Mouse (Mus musculus) urinary bladder, adult 2 months (tissue): ENCODE results near the gene Zkscan1. TPM values are rescaled to one million over a fixed set of nuclear protein-coding genes. Genes with fewer than 3 reads are reported as not detected.
A peak's percentile ranks its signal among the peaks of the same experiment; 100 is the strongest.
"Not testable (repeated sequence)": the region's sequence is repeated elsewhere in the genome, so short reads cannot be mapped to it uniquely, and the experiment has no call there.

Experiments used
- DNase-seq: peaks from one replicate; pipeline ENCODE4 v3.0.0; 2022; ENCODE audit warnings: low spot score
- polyA plus RNA-seq: library from polyadenylated mRNA; depleted of rRNA; stranded (reverse); fragments of >200 nt; gene quantifications from 2 replicates; pipeline ENCODE4 v1.2.3, GENCODE M21; 2012; rRNA removed

Gene Zkscan1
- 10.2 and 13.2 TPM in 2 replicates for polyA plus RNA-seq

DNA sequence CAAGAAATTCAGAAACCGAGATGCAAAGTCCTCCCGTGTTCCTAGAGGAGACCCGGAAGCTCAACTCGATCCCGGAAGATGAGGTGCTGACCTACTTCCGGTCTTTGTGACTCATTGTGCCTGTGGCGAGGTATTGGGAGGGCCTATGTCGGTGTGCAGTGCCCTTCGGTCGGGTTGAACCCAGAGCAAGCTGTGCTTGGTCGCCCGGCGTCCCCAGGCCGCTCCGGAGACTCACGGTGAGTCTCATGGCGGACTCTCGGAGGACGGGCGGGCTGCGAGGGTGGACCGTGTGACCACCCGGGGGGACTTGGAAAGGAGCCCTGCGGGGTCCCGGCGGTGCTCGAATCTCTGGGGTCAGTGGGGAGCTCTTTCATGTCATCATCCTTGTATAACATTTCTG lies at the start of gene Zkscan1:
TSS of gene Zkscan1 (plus strand) at position 89 of the 400 bp plus-strand sequence.
- DNase-seq, result peak; percentile 53

DNA sequence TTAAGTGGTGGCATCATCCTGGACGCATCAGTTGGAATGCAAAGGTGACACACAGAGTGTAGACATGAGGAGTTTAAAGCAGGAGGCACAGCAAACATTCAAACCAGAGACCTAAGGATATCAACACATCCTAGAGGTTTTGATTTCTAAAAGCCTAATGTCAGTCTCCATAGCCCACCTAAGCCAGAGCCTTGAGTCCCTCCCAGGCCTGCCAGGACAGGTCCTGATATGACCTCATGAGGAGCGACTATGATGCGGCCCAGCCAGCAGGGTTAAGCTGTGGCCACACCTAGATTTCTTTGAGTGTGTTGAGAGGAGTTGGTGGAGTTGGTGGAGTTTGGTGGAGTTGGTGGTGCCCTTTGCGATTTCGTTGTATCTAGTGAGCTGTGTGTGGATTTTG lies 32.0 kb upstream of the Zkscan1 start, which contains the start of gene Smok3c:
TSS of gene Smok3c (plus strand) at position 301 of the 400 bp plus-strand sequence.
- not testable (repeated sequence) for DNase-seq

- no peak for DNase-seq
Observed at GRCm38 (mm10) chr5:138073803-138074202, 11.1 kb upstream of the Zkscan1 start.

DNA sequence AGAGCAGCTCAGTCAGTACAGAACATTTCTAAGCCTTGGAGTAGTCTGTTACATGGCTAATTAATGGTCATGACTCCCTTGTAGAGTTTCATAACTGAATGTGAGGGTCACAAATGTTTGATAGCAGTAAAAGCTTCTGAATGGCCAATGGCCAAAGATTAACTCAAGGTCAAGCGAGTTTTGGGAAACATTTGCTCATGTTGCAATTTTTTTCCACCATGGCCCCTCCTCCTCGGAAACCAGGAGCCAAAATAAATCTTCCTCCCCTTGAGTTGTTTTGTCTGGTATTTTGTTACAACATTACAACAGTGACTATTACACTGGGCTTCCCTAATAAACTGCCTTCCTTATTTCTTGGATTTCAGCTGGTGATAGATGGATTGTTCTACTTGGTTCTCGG lies 9.2 kb upstream of the Zkscan1 start:
- no peak for DNase-seq

DNA sequence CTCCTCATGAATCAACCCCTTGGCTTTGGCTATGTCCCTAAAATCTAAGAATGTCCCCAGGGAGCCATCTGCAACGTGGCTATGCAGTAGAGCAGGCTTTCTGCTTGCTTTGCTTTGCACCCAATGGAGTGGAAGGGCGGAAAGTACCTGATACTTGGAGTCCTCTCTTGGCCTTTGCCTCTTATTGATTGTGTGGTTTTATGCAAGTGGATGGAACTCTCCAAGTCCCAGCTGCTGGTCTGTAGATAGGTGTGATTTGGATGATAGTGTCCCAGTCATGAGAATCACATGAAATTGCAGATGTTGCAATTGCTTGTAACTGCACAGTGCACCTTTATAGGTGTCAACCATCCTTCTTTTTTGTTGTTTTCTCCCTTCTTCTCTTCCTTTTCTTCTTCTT lies 8.7 kb upstream of the Zkscan1 start:
- no peak for DNase-seq

DNA sequence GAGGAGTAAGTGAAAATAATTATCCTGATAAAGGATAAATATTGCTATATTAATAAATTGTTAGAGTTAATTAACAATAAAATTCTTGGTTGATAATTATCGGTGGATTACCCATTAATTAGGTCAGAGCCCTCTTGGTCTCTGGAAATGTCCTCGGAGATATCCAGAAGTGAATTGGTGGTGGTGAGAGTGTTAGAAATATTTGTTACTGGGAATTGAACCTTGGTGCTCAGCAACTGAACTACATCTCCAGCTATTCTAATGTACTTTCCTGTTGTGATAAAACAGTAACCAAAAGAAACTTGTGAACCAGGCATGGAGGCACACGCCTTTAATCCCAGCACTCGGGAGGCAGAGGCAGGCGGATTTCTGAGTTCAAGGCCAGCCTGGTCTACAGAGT lies 4.4 kb upstream of the Zkscan1 start:
- DNase-seq, result no peak

- no peak for DNase-seq
Observed at GRCm38 (mm10) chr5:138081446-138081845, 3.4 kb upstream of the Zkscan1 start.

- DNase-seq, result no peak
Observed at GRCm38 (mm10) chr5:138083318-138083900, 1.5 kb upstream of the Zkscan1 start.

- DNase-seq, result no peak
Observed at GRCm38 (mm10) chr5:138083936-138084335, 948 bp upstream of the Zkscan1 start.

DNA sequence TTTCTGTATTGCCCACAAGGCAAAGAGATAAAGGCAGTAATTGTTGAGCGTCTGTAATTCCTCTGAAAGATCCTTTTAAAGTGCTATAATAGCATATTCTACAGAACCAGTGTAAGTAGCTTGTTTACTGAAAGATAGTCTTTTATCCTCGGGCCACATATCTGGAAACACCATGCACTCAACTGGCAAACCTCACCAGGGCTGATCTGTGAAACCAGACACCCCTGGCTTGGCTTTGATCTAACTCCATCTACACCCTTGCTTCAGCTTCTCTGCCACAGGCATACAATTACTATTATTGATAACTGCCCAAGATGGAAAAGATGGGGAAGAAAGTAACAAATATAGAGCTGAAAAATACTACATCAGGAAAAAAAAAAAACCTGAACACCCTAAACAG lies 377 bp upstream of the Zkscan1 start:
- DNase-seq, result no peak

- no peak for DNase-seq
Observed at GRCm38 (mm10) chr5:138085421-138085911, 582 bp downstream of the Zkscan1 start.

GRCm38 (mm10) chr5:138086842-138087241 lies 2.0 kb downstream of the Zkscan1 start:
- DNase-seq, result no peak

- DNase-seq, result no peak
Observed at GRCm38 (mm10) chr5:138088366-138088765, 3.5 kb downstream of the Zkscan1 start.

GRCm38 (mm10) chr5:138089108-138089551 lies 4.2 kb downstream of the Zkscan1 start:
- no peak for DNase-seq

DNA sequence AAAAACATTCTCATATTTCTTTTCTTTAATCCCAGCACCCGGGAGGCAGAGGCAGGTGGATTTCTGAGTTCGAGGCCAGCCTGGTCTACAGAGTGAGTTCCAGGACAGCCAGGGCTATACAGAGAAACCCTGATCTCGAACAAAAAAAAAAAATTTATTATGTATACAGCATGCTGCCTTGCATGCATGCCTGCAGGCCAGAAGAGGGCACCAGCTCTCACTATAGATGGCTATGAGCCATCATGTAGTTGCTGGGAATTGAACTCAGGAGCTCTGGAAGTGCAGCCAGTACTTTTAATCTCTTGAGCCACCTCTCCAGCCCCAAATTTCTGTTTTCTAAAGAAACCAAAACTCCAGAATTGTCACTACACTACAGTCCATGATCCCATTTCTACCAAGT lies 5.4 kb downstream of the Zkscan1 start:
- DNase-seq, result no peak

DNA sequence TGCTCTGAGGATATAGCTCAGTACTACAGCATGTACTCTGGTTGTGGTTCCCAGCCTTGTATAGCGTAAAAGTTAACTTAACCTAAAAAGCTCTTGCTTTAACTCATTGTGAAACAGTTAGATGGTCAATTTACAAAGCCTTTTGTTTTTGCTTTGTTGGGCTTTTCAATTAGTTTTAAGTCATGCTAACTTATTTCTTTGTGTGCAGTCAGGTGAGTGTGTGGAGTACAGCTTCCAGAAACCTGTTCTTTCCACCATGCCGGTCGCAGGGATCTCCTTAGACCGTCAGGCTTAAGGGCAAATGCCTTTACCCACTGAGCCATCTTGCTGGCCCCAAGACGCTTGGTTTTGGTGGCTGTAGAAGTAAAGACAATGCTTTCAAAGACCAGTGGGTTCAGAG lies 5.9 kb downstream of the Zkscan1 start:
- no peak for DNase-seq

DNA sequence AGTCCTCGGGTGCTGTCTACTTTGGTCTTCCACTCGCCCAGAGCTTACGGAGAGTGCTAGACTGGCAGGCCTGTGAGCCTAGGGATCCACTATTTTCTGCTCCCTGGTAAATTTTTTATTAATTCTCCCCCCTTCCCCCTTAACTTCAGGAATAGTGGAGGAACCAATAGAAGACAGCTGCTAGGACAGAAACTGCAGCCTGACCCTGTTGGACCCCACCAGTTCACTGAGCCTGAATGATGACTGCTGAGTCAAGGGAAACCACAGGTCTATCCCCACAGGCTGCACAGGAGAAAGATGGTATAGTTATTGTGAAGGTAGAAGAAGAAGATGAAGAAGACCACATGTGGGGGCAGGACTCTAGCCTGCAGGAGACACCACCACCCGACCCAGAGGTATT lies 7.9 kb downstream of the Zkscan1 start:
- no peak for DNase-seq

- DNase-seq, result no peak
Observed at GRCm38 (mm10) chr5:138094474-138094873, 9.6 kb downstream of the Zkscan1 start.

DNA sequence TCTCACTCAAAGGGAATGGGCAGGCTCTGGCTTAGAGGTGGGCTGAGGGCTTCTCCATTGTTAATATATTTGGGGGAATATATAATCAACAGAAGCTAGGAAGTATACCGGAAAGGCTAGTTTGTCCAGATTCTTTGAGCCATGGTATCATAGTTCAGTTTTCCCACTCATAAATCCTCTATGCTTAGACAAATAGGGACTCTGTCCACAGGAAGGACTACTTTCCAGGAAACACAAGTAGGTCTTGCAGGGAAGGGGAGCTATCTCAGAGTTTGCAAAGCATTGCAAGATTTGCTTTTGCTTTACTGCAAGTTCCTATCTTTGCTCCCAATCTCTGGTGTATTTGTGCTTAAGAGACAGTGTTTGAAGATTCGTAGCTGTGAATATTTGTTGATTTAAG lies 20.1 kb downstream of the Zkscan1 start:
- DNase-seq, result no peak

DNA sequence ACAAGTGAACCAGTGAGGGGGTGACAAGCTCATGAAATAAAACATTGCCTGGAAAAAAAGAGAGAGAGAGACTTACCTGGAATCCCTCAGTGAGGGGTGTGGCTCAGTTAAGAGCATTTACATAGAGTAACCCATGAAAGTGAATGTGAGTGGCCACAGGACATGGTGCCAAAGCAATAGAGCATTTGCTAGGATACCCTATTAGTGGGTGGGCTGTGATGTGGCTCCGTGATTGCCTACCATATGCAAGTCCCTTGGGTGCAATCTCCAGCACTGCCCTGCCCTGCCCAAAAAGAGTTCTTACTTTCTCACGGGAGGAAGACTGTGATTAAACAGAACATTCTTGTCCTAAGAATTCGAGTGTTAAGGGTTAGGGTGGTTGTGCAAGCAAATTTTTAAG lies 22.2 kb downstream of the Zkscan1 start:
- DNase-seq, result no peak

- not testable (repeated sequence) for DNase-seq
Observed at GRCm38 (mm10) chr5:138109847-138110396, 25.0 kb downstream of the Zkscan1 start.

DNA sequence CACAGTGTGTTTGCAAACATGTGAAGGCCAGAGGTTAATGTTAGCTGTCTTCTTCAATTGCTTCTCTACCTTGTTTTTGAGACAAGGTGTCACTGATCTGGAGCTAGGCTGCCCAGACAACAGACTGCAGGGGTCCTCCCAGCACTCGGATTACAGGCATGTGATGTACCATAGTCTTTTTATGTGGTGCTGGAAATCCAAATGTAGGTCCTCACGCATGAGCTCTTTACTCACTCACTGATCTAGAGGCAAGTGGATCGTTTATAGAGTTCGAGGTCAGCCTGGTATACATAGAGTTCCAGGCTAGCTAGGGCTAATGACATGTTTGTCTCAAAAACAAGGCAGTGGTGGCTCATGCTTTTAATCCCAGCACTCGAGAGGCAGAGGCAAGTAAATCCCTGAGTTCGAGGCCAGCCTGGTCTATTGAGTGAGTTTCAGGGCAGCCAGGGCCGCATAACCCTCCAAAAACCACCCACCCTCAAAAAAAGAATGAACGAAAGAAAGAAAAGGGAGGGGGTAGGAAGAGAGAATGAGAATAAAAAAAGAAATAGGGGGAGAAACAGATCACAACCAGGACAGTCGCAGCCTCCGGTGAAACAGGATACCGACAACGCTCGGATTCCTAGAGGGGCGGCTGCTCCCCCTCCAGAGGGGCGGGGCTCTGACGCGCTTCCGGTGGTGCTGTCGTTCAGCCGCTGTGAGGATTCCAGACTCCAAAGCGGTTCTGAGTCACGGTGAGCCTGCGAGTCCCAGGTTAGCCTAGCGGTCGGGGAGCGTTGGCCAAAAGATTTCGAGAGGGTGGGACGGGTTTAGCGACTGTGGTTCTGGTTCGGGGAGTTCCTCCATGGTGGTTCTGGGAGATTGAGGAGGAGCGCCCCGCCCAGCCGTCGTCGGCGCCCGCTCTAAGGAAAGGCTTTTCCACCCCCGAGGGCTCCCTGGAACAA lies 31.6 kb downstream of the Zkscan1 start, which contains the start of gene Zscan21:
TSS of gene Zscan21 (plus strand) at position 649 of the 944 bp plus-strand sequence.
- DNase-seq, result peak; percentile 82
